Mouse (Mus musculus): ENCODE data around the gene Fam129c. TPM values are rescaled to one million over a fixed set of nuclear protein-coding genes. Genes with fewer than 3 reads are reported as not detected.

Fam129c gene
- total RNA-seq (2021), result 1 to 10 TPM; 3.3 TPM
- long read RNA-seq, experiment 1, result 0 reads
- long read RNA-seq, experiment 2, partial matches to known transcripts, result 2 of 3 reads
- long read RNA-seq, experiment 2, other reads (novel, unspliced or antisense), result 1 of 3 reads

DNA sequence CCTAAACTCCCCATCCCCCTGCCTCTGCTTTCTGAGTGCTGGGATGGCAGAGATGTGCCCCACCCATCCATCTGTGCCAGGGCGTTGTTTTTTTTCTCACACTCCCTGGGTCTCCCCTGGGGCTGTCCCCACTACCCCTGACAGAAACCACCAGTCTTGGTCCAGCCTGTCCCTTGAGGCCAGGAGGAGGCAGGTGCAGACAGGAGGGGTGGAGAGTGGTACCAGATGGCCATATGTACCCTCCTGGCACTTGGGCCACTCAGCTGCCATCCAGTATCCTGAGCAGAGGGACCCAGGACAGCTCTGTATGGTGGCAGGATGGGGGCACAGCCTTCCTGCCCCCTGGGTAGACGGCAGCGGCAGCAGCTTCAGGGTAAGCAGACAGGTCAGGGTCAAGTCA lies at the start of gene Fam129c:
Gene Fam129c (plus strand): TSS at position 198 of the 400 bp plus-strand sequence.
- DNase-seq (ENCODE audit: low spot score in 2 of 2), result no peak
- intact Hi-C loops (cut with DNase I), result no loop called here

DNA sequence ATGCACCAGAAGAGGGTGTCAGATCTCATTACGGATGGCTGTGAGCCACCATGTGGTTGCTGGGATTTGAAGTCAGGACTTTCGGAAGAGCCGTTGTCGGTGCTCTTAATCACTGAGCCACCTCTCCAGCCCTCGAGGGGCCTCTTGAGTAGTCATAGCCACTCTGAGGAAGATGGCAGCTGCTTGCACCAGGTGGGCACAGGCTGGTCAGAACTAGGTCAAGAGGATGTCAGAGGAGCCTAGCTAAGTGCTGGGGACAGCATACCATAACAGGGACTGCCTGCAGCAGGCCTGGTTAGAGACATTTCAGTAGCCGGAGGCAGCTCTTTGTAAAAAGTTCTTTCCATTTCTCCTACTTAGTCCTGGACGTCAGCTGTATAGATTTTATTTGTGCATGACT lies 46.7 kb upstream of the Fam129c start:
- intact Hi-C loops (cut with DNase I), result no loop called here
- no peak for DNase-seq (ENCODE audit: low spot score in 2 of 2)

DNA sequence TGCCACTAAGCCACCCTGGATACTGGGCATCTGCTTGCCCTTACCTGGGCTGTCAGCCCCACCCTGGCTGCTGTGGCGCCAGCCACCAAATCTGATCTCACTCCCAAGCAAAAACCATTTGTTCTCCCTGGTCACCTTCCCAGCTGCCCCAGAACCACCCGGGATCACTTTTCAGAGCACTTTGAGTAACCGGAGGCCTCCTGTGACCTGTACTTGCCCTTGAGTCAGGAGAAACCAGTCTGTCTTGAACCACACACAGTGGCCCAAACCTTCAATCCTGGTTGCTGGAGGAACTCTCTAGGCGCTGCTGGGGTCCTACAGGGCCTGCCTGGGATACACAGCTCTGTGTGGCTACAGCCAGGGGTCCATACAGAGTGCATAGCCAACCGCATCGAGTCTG lies 44.7 kb upstream of the Fam129c start:
- no peak for DNase-seq (ENCODE audit: low spot score in 2 of 2)
- intact Hi-C loops (cut with DNase I), result no loop called here

DNA sequence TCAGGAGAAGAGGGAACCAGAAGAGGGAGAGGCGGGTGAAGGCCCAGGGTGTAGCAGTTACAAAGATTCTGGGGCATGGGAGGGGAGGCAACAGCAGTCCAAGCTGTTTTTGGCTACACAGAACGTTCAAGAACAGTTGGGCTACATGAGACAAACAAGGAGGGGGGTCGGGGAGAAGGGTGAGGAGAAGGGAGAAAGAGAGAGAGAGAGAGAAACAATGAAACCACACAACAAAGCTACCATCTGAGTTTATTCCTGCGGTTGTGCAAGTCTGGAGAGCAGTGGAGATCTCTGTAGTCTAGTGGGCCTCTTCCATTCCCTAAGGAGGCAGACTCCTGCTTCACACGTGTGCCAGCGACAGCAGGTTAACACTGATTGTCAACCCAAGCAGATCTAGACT lies 43.4 kb upstream of the Fam129c start:
- intact Hi-C loops (cut with DNase I), result no loop called here
- DNase-seq (ENCODE audit: low spot score in 2 of 2), result no peak

DNA sequence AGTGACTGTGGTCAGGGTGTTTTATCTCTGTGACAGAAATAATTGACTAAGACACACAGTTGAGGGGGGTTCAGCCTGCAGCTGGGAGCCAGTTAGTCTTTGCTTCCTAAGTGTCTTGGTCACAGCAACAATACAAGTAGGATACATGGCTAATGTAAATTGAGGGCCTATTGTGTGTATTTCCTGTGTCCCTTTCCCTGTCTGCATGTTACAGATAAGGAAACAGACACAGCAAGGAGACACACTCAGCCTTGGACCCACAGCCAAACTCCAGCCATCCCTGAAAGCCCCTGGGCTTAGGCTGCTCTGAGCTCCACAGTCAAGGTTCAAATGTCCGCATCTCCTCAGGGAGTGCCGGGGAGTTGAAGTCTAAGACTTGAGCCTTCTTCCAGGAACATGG lies 42.8 kb upstream of the Fam129c start:
- no peak for DNase-seq (ENCODE audit: low spot score in 2 of 2)
- intact Hi-C loops (cut with DNase I), result no loop called here

DNA sequence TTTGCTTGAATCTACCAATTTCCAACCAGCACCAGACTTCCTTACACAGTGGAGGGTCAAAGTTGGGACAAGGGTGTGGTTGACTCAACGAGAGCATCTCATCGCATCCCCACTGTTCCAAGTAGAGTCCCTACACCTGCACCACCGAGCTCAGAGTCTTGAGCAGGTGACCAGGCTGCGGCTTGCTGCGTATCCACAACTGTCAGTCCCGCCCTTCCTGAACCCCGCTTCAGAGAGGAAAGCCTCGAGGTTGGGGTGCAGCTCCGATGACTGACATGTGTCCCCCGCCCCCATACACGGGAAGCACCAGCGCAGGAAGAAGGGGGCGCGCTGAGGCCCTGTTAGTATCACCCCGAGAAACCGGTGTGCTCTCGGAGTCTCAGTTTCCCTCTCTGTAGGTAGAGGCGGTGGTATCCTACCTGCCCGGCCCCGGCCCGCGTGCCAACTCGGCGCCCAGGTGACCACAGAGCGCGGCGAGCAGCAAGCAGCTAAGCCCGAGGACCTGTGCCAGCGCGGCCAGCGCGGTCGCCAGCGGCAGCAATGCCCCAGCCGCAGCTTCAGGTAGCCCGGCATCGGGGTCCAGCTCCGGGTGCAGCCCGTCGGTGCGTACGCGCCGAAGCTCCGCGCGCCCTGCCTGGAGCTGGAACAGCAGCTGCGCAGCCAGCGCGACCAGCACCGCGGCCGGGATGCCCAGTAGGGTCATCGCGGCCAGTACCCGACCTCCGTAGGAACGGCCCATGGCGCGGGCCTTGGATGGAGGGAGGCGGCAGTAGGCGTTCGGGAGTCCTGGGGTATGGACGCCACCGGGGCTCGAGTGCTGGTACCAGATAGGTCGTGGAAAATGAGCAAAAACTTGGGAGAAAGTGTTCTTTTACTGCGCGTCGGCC lies 39.1 kb upstream of the Fam129c start, which contains the start of gene Tmem221:
Gene Tmem221 (minus strand): TSS at position 801 of the 887 bp plus-strand sequence.
- DNase-seq (ENCODE audit: low spot score in 2 of 2), result no peak
- intact Hi-C loops (cut with DNase I), result no loop called here

DNA sequence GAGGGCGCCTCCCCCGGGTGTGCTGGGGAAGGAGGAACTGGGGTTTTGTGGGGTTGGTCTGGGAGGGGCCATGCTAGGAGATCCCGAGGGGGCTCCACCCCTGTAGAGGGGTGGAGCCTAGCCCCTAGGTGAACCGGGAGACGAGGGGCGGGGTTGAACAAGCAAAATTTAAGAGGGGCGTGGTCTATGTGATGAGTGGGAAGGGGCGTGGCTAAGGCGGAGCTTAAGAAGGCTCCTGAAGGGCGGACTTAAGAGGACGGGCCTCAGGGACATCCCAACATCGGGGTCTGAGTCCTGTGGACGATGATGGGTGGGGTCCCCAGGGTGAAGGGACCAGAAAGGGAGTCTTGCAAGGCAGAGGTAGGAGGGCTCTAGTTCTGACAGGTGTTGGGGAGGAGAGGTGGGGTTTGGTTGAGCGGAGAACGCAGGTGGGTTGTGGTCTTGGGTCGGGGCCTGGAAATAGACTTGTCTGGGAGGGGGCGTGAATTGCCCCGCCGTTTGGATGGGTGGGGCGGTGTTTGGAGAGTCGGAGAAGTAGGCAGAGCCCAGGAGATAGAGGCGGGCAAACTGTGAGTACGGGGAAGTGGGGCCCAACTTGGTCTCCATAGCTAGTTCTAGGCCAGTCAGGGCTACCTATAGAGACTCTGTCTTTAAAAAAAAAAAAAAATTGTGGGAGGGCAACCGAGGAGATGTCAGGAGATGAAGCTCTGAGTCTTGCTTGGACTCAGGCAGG lies 38.3 kb upstream of the Fam129c start:
- DNase-seq (ENCODE audit: low spot score in 2 of 2), result no peak
- intact Hi-C loops (cut with DNase I), result no loop called here

DNA sequence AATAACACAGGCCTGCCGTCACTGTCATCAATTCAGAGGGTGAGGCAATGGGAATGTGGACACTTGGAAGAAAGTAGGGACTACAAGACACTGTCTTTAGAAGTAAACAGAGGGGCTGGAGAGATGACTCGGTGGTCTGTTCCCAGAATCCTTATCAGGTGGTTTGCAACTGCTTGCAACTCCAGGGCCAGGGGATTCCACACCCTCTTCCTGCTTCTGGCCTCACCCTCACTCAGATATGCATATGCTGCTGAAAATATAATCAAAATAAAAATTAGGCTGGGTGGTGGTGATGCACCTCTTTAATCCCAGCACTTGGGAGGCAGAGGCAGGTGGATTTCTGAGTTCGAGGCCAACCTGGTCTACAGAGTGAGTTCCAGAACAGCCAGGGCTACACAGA lies 37.4 kb upstream of the Fam129c start:
- no peak for DNase-seq (ENCODE audit: low spot score in 2 of 2)
- intact Hi-C loops (cut with DNase I), result loop anchor here (2.0 kb wide), 1 partner anchor 101 kb away; no protein-coding TSS in a partner anchor

DNA sequence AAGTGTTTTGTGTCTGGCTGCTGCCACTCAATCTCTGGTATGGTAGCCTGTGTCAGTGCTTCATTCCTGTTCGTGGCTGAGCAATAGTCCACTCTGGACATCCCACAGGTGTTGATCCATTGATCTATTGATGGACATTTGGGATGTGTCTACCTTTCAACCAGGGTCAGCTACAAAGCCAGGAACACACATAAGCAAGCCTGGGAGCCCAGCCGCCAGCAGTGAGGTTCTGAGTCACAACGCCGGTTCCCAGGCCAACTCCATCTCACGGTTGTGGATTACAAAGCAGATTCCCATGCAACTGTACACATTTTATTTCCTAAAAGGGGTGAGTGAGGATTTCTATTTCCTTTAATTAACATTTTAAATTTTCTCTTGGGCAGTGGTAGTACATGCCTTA lies 36.7 kb upstream of the Fam129c start:
- intact Hi-C loops (cut with DNase I), result loop anchor here (2.0 kb wide), 1 partner anchor 100 kb away; no protein-coding TSS in a partner anchor
- DNase-seq (ENCODE audit: low spot score in 2 of 2), result no peak

DNA sequence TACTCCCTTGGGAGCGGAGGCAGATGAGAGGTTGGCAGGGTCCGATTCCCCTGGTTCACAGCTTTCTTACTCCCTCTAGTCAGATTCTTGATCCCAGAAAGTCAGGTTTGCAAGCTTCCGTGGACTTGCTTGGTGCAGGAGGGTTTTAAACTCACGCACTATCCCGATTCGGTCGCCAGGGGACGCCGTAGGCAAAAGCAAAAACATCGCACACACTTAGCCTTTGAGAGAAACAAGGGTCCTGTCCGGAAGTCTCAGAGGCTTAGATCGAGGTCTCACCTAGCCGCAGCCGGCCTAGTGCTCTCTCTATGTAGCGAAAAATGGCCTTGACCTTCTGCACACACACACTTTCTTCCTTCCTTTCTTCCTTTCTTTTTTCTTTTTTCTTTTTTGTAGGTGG lies 36.0 kb upstream of the Fam129c start:
- intact Hi-C loops (cut with DNase I), result loop anchor here (2.0 kb wide), 1 partner anchor 99 kb away; no protein-coding TSS in a partner anchor
- peak; percentile 47 to 66 for DNase-seq (ENCODE audit: low spot score in 2 of 2)

DNA sequence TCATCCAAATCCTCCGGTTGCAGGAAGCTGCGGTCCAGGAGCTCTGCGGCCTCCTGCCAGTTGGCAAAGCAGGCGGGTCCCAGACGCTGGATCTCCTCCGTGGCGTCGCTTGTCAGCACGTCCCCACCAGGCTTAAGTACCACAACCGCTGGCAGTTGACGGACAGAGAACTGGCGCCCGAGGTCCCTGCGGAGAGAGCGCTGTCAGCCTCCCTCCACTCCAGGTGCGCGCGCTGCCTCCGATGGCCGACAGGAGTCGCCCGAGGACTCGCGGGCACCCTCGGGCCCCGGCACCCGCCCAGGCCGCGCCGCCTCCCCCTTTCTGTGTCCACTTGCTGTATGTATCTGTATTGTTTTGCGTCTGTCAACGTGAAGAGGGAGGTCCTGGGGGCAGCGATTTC lies 34.7 kb upstream of the Fam129c start:
- DNase-seq (ENCODE audit: low spot score in 2 of 2), result peak; percentile 49 to 68
- intact Hi-C loops (cut with DNase I), result loop anchor here (2.0 kb wide), 1 partner anchor 30 kb away; the partner anchor contains the start of gene Pgls

DNA sequence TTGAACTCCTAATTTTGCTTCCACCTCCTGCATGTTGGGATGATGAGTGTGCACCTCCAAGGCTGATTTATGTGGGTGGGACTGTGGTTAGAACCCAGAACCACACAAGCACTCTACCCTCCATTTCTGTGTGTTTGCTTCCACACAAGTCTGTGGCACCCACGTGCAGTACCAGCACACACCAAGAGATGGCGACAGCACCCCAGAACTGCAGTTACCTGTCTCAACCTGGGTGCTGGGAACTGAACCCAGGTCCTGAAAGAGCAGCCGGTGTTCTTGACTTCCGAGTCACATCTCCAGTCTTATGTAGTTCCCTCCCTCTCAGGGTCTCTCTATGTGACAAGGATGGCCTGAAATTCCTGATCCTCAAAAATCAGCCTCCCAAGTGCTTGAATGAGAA lies 33.5 kb upstream of the Fam129c start:
- DNase-seq (ENCODE audit: low spot score in 2 of 2), result no peak
- intact Hi-C loops (cut with DNase I), result loop anchor here (2.0 kb wide), 1 partner anchor 29 kb away; the partner anchor contains the start of gene Pgls

DNA sequence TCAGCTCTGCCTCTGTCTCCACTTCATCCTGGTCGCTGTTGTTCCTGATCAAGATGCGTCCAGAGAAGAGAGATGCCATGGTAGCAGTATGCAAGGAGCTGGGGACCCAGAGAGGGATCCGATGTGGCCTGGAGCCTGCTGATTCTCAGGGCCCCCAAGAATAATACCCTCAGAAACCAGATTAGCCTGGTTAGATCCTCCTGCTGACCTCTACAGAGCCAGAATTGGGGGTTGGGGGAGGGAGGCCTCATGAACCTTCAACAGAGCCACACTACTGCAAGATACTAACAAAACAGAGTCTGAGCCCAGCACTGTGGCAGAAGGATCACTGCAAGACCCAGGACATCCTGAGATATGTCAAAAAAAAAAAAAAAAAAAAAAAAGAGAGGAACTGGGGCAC lies 30.9 kb upstream of the Fam129c start, which contains the start of gene Nxnl1:
Gene Nxnl1 (minus strand): TSS at position 101 of the 400 bp plus-strand sequence.
- DNase-seq (ENCODE audit: low spot score in 2 of 2), result no peak
- intact Hi-C loops (cut with DNase I), result no loop called here

DNA sequence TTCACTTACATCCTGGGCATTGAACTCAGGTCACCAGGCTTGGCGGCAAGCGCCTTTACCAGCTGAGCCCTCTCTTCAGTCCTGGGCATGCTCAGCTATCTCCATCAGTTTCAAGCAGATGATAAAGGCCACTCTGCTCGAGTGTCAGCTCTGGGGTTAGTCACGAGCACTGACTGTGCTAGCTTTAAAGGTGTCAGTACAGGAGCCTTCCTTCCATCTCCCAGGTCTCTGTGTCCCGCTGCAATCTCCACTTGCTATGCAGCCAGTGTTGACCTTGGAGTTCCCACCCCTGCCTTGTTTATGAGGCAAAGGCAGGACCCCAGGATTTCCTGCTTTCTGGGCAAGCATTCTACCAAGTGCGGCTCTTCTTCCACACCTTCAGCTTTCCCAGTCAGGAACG lies 29.9 kb upstream of the Fam129c start:
- no peak for DNase-seq (ENCODE audit: low spot score in 2 of 2)
- intact Hi-C loops (cut with DNase I), result no loop called here

DNA sequence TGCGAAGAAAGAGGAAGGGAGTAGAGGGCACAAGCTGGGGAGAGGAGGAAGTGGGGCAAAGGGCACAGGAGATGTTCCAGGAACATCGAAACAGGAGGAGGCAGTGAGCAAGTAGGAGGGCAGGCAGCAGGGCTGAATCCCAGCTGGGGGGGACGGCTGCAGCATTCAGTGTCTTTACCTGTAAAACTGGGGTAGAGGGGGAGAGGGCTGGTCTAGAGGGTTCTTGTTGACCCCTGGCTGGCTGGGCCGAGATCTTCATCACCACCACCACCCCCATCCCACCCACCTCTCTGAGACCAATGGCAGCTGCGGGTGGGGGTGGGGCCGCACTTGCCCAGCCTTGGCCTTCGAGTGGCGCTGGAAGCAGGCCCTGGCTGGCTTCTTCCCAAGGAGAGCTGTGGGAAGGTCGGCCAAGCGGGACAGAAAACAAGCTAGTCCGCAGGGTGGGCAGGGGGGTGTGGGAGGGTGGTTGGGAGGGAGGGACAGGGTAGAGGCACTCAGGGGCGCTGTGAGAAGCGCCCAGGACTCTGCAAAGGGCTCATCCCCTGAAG lies 29.0 kb upstream of the Fam129c start, which contains the start of gene Slc27a1:
Gene Slc27a1 (plus strand): TSS at position 496 of the 551 bp plus-strand sequence.
- intact Hi-C loops (cut with DNase I), result no loop called here

DNA sequence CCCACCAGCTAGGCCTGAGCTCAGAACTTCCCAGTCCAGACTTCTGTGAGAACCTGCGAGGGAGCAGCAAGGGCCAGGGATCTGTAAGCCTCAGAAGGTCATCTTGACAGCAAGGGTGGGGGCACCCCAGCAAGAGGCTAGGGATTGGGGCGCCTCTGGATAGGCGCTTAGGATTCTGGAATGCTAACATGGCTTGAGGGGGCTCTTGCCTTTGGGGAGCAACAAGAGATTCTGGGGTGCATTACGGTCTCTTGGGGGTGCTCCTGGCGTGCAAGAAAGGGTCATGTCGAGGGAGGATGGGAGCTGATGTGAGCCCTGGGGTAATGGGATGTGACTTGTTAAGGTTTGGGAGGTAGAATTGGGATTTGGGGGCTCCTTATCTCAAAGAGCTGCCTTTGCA lies 28.5 kb upstream of the Fam129c start:
- no peak for DNase-seq (ENCODE audit: low spot score in 2 of 2)

More for the DNA sequence above, 29.0 kb upstream of the Fam129c start, which contains the start of gene Slc27a1:
- peak; percentile 60 to 79 for DNase-seq (ENCODE audit: low spot score in 2 of 2)

DNA sequence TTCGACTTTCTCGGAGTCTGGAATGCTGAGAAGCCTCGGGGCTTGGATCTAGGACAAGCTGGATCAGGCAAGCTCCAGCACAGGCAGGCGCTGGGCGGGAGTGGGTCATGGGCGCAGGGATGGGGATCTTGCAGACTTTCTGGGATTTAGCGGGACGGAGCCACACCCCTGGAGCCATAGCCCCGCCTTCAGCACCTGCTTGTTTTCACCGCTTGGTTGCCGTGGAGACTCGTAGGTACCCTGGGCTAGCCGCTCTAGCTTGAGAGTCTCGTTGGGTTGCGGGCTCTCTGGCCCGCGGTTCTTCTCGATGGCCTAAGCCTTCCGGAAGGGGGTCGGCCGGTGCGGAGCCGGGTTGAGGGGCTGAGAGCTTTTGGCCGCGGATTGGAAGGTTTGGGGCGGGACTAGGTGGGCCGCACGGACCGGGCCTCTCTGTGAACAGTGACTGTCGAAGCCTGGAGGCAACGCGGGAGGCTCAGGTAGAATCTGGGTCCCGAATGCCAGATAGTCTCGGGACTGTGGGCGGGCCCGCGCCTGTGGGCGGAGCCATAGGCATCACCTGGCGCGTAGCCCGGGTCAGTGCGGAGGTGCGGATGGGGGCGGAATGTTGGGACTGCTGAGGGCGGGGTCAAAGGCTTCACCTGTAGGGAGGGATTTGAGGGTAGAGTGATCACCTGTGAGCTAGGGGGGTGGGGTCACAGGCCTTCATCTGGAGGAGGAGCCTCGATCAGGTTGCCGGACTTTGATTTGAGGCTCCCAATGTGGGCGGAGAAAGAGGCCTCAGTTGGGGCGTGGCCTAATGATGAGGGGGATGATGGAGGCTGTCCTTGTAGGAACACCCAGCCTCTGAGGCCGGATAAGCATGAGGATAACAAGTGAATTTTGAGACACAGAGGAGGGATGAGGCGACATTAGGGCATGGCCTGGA lies 27.8 kb upstream of the Fam129c start:
- intact Hi-C loops (cut with DNase I), result no loop called here
- DNase-seq (ENCODE audit: low spot score in 2 of 2), result peak; percentile 84 to 93

More for the DNA sequence above, 28.5 kb upstream of the Fam129c start:
- intact Hi-C loops (cut with DNase I), result no loop called here

DNA sequence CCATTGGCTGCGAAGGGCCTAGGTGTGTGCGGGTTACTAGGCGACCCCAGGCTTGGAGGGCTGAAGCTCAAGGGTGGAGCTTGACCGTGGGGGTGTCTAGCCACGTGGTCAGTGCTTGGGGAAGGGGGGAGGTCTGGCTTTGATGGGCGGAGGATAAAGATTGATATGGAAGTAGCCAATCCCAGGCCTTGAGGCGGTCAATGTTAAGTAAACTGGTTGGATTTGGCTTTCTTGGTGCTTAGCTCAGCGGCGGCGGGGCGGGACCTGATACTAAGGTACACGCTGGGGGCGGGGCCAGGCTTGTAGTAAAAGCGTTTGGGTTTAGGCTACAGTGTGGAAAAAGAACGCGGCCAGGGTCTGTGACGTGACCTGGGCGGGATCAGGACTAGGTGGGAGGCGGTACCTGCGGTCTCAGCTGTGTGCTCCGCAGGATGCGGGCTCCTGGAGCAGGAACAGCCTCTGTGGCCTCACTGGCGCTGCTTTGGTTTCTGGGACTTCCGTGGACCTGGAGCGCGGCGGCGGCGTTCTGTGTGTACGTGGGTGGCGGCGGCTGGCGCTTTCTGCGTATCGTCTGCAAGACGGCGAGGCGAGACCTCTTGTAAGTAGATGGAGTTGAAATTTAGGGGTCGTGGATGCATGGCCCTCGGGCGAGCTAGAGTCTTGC lies 27.0 kb upstream of the Fam129c start:
- intact Hi-C loops (cut with DNase I), result no loop called here
- peak; percentile 95 to 98 for DNase-seq (ENCODE audit: low spot score in 2 of 2)
